Mouse (Mus musculus) ZHBTc4 (cell line): Measurements from ENCODE around the gene Ly6g5c.

Experiments
- DNase-seq: peaks from one replicate; pipeline ENCODE4 v3.0.0-alpha.2; 2011; ENCODE audit warnings: low read depth, low spot score

Gene Ly6g5c

GRCm38 (mm10) chr17:35139269-35139668 lies 31.2 kb downstream of the Ly6g5c start:
- no peak for DNase-seq

DNA sequence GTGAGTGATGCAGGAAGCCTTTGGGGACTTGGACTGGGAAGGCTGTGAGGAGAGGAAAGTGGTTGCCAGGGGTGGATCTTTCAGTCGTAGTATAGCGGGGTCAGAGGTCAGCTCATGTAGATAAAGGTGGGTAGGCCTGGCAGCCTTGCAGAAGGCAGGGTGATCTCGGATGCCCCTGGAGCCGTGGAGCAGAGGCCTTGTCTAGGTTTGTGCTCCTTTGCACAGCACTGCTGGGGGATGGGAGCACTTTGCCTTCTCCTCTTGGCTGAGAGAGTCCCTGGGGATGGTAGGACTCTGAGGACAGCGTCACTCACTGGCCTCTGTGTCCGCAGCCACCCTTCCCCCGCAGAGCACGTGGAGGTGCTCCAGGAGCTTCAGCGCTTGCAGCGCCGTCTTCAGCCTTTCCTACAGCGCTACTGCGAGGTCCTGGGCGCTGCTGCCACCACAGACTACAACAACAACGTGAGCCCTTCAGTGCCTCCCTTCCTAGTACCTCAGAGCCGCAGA lies 32.5 kb downstream of the Ly6g5c start:
- no peak for DNase-seq

GRCm38 (mm10) chr17:35141971-35142370 lies 33.9 kb downstream of the Ly6g5c start:
- no peak for DNase-seq

DNA sequence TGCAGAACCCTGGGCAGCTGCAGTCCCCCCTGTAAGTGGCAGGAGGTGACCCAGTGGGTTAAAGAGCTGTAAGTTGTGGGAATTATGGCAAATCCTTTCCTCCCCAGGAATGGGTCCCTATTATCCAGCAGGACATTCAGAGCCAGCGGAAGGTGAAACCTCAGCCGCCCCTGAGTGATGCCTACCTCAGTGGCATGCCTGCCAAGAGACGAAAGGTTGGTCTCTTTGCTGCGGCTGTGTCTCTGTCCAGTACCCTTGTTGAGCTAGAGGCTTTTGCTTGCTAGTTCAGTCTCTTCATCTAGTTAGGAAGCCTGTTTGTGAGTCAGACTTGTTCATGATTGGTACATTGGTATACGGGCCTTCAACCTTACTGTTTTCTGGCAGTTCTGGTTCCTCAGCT lies 38.1 kb downstream of the Ly6g5c start:
- no peak for DNase-seq

DNA sequence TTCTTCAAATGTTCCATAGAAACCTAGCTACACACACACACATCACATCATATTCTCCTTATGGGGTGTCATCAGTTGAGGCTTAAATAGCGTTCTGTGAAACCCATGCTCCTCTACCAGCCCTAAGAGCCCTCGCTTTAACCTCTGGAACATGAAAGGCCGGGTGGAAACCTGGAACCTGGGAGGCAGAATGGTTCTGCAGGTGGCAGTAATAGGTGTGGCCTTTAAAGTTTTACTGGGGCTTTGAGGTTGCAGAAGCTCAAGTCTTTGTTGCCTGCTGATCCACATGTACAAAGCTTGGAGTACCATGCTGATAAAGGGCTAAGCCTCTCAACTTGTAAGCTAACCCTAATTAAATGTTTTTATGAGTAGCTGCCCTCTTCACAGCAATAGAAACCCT lies 39.3 kb downstream of the Ly6g5c start:
- DNase-seq, result no peak

GRCm38 (mm10) chr17:35147922-35148639 lies 40.0 kb downstream of the Ly6g5c start:
- no peak for DNase-seq

DNA sequence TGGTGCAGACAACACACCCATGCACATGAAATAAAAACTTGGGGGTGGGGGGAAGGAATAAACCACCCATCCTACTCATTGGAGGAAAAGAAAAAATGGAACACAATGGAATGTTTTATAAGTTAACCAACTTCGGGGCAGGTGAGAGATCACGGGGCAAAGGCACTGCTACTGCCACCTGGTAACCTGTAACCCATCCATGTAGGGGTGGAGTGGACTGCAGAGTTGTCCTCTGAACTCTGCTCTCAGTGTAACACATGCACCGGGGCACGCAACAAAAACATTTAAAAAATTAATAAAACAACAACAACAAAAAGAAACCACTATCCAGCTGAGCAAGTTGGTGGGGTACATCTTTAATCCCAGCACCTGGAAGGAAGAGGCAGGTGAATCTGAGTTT lies 44.0 kb downstream of the Ly6g5c start:
- no peak for DNase-seq

GRCm38 (mm10) chr17:35153077-35153476 lies 45.0 kb downstream of the Ly6g5c start:
- DNase-seq, result no peak

DNA sequence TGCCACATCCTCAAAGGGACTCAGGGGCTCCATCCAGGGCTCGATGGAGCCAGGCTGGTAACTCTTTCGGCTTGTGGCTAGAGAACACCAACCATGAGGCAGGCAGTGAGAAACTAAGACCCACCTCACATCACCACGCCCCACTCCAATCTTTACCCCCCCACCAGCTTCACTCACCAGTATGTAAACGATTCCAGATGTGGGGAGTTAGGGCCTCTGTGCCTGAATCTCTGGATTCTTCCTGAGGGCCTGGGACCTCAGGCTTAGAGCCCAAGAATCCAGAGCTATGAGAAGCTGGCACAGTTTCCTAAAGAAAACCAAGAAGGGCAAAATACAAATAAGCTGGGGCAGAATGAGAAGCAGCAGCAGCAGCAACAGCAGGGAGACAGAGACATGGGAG lies 45.9 kb downstream of the Ly6g5c start:
- DNase-seq, result no peak

DNA sequence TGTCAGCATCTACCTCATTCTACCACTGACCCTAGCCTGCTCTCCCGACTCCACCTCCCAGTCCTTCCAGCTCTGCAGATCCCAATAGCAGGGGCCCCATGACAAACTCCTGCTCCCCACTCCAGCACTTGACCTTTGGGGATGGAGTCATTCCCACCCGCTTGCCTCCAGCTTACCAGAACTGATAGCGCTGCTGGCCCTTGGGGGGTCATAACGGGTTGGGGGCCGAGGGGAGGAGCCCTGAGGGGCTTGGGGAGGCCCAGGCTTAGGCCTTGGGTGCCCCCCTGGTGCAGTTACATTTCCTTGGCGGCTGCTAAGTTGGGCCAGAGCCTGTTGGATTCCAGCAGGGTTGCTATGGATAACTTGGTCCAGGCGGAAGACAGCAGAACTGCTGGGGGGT lies 46.5 kb downstream of the Ly6g5c start:
- no peak for DNase-seq

DNA sequence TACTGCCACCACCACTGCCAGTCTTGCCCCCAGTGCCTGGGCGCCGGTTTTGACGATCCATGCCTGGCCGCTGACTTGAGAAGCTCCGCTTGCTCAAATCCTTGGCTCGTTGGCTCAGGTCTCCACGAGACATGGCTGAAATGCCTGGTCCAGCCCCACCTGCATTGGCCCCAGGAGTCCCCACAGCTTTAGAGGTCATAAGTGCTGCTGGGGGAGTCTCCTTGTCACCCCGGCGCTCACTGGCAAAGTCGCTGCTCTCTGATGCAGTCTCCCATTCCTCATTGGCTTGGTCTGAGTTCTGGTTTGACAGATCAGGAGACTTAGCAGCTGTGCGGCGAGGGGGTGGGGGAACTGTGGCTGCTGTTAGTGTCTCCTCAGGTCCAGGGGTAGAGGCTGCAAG lies 47.4 kb downstream of the Ly6g5c start:
- DNase-seq, result no peak

DNA sequence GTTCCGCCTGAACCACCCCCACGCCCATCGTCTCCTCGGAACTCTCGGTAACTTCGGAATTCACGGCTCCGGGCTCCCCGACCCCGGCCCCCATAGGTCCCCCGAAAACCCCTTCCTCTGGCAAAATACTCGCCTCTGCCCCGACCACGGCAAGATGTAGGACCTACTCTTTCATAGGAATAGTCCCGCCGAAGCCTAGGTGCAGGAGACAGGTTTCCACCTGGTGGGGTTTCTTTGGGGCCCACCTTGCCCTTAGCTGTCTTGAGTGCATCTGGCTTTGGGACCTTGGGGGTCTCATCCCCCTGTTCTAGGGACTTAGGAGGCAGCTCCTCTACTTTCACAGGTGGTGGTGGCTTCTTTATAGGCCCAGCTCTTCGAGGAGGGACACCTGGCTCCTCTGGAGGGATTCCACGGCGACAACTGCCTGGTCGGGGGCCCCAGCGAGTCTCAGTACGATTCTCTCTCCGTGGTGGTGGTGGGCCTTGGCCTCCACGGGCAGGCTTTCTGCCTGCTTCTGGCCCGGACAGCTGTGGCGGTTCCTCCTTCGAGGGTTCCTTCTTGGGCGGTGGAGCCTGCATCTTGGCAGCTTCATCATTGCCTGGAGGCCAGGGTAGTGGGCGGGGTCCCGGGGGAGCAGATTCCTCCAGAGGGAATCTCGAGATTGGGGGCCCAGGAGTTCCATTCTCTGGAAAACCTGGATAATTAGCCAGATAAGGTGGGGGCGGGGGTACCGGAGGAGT lies 48.6 kb downstream of the Ly6g5c start:
- no peak for DNase-seq

DNA sequence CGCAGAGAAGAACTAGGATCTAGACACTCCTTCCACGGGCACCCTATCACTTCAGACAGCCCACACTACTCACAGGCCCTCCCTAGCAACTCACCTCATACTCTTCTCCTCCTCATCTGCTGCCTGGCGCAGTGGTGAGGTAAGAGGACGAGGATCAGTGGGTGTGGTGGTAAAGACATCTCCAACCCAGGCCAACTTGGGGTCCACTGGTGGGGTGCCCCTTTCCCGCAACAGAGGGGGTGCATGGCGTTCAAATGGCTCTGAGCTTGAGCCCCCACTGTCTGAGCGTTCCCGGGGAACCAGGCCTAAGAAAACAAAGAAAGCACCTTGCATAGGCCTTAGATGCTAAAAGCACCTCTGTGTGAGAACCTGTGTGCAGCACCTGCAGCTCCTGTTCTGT lies 49.2 kb downstream of the Ly6g5c start:
- DNase-seq, result no peak

- no peak for DNase-seq
These were observed 49.6 kb downstream of the Ly6g5c start for GRCm38 (mm10) chr17:35157661-35158175.

DNA sequence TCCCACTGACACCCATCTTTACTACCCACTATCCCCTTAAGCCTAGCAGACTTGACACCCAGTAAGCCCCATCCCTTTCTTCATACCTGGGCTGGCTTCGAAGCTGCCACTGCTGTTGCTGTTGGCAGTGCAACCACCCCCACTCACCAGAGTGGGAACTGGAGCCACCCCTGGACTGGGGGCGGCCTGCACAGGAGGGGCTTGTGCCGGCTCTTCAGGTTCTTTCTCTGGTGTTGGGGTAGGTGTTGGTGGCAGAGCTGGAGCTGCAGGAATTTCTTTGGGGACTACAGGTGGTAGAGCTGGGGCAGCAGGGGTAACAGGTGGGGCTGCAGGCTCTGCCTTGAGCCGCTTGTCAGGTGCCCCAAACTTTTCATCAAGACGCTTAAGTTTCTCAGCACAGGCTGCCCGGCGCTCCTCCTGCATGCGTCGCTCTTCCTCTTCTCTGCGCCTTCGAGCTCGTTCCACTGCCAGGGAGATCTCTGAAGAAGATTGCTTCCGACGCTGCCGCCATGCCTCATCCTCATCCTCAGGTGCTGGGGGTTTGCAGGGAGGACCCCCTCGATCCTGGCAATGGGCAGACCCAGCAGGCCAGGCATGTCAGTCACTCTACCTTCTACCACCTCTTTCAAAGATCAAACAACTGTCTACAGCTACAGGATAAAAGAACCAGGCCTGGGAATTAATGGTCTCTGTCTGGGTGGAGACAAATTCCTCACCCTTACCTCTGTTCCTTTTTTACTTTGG lies 50.9 kb downstream of the Ly6g5c start:
- DNase-seq, result no peak

- no peak for DNase-seq
These were observed 51.6 kb downstream of the Ly6g5c start for GRCm38 (mm10) chr17:35159638-35160037.

DNA sequence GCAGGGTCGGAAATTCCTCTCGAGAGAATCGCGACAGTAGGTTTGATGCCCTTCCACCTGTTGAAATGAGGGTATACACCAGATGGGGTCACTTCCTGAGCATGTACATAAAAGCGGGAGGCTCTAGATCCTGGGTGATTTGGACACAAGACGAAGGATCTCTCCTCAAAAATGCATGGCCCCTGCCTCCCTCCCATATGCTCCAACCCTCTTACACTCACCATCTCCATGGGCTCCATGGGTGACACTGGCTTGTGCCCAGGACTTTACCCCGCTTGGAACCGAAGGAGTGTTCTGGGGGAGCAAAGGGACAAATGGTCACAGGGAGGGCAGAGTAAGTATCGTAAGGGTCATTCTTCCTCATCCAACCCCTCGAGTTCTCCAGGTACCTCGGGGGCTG lies 53.3 kb downstream of the Ly6g5c start:
- no peak for DNase-seq
